Mouse (Mus musculus) hindbrain, embryonic 16.5 days (tissue): Measurements from ENCODE around the gene Nacc1. TPM values are rescaled to one million over a fixed set of nuclear protein-coding genes. Genes with fewer than 3 reads are reported as not detected.
A peak's percentile ranks its signal among the peaks of the same experiment; 100 is the strongest.
"Not testable (repeated sequence)": the region's sequence is repeated elsewhere in the genome, so short reads cannot be mapped to it uniquely, and the experiment has no call there.

Source experiments
- ATAC-seq: fragments of 200-750 bp; cut with Nextera tagmentation; 2 replicates; pipeline ENCODE4 v1.8.0; 2017; ENCODE audit warnings: moderate TSS enrichment, moderate library complexity
- H3K27ac ChIP-seq: fragments of 300-500 bp; sonication (generic); 2 replicates; pipeline ENCODE4 v1.5.1; 2014; ENCODE audit warnings: low read depth, mild to moderate bottlenecking, control low read depth, low read length, moderate library complexity
- H3K27me3 ChIP-seq: fragments of 300-500 bp; sonication (generic); replicated peaks from 2 replicates; pipeline ENCODE4 v1.6.1; 2014; ENCODE audit warnings: low read length; ENCODE audit not compliant: control insufficient read depth, insufficient read depth
- H3K36me3 ChIP-seq: fragments of 300-500 bp; sonication (generic); 2 replicates; pipeline ENCODE4 v1.6.1; 2014; ENCODE audit warnings: mild to moderate bottlenecking, low read length, moderate library complexity, mixed read lengths; ENCODE audit not compliant: control insufficient read depth, insufficient read depth
- H3K4me1 ChIP-seq: fragments of 300-500 bp; sonication (generic); 2 replicates; pipeline ENCODE4 v1.6.1; 2014; ENCODE audit warnings: low read depth, low read length; ENCODE audit not compliant: control insufficient read depth, insufficient read depth
- H3K4me2 ChIP-seq: fragments of 300-500 bp; sonication (generic); 2 replicates; pipeline ENCODE4 v1.6.1; 2014; ENCODE audit warnings: mild to moderate bottlenecking, low read length, control low read depth, moderate library complexity
- H3K4me3 ChIP-seq: fragments of 300-500 bp; sonication (generic); 2 replicates; pipeline ENCODE4 v1.5.1; 2014; ENCODE audit warnings: mild to moderate bottlenecking, low read length, control low read depth, moderate library complexity
- H3K9ac ChIP-seq: fragments of 300-500 bp; sonication (generic); 2 replicates; pipeline ENCODE4 v1.6.1; 2014; ENCODE audit warnings: low read depth, mild to moderate bottlenecking, control low read depth, low read length, moderate library complexity
- H3K9me3 ChIP-seq: fragments of 300-500 bp; sonication (generic); 2 replicates; pipeline ENCODE4 v1.6.1; 2014; ENCODE audit warnings: mild to moderate bottlenecking, low read length, moderate library complexity; ENCODE audit not compliant: control insufficient read depth
- WGBS: fragments of 180-500 bp; shearing (Covaris S2); extraction: QIAGEN DNeasy Blood & Tissue Kit; methylation state at CpG from one replicate; pipeline ENCODE4 v1.1.7; 2014; 5-methylcytosine and 5-hydroxymethylcytosine counted together
- polyA plus RNA-seq: library from polyadenylated mRNA; unstranded; fragments of >200 nt; fragmentation: Nextera tagmentation; extraction: Ambion mirVana; gene quantifications from 2 replicates; pipeline ENCODE4 v1.2.1, GENCODE M21; 2015

Gene Nacc1
- polyA plus RNA-seq, 1 experiment from 2014 or later: 12.4 TPM

DNA sequence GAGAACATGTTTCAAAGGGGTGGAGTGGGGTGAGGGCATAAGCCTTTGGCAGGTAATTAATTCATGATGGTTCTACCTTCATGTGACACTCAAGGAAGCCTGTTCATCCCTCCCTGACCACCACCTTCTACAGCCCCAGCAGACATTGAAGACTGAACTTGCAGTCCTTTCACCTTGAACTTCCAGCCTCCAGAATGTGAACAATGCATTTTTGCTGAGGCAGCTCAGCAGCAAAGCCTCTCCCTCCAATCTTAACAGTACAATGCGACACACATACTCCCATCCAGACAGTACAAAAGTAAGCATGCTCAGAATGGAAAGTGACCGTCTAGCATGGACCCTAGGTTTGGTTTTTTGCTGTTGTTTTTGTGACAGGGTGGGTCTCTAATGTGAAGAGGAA lies 6.2 kb downstream of the Nacc1 start:
- Histone ChIP-seq H3K27ac (no peak overlapping the region), H3K27me3 (no peaks in the 10 kb centered on the region), H3K4me3 (no peak overlapping the region), H3K9me3 (no peaks in the 10 kb centered on the region), H3K36me3 (no peaks in the 10 kb centered on the region; the same call in 1 of the 2 replicates), H3K4me2 (no peak overlapping the region), H3K4me1 (peaks cover 19% of the 10 kb centered on the region), H3K9ac (no peak overlapping the region)
- no peak for ATAC-seq
- 83% methylated on average over 2 of the region's 2 CpGs for WGBS

- whole genome bisulfite sequencing: 95% methylated on average over 5 of the region's 5 CpGs
- H3K27ac ChIP-seq: no peak overlapping the region
- no peak overlapping the region for H3K9ac ChIP-seq
- no peaks in the 10 kb centered on the region; the same call in 1 of the 2 replicates for H3K4me1 ChIP-seq
- no peak overlapping the region for H3K4me3 ChIP-seq
- no peaks in the 10 kb centered on the region for H3K9me3 ChIP-seq
- peaks cover 14% of the 10 kb centered on the region for H3K36me3 ChIP-seq
- no peaks in the 10 kb centered on the region for H3K27me3 ChIP-seq
- no peak for ATAC-seq
- H3K4me2 ChIP-seq: no peak overlapping the region
Observed at GRCm38 (mm10) chr8:84677305-84677704, 10.4 kb downstream of the Nacc1 start.

DNA sequence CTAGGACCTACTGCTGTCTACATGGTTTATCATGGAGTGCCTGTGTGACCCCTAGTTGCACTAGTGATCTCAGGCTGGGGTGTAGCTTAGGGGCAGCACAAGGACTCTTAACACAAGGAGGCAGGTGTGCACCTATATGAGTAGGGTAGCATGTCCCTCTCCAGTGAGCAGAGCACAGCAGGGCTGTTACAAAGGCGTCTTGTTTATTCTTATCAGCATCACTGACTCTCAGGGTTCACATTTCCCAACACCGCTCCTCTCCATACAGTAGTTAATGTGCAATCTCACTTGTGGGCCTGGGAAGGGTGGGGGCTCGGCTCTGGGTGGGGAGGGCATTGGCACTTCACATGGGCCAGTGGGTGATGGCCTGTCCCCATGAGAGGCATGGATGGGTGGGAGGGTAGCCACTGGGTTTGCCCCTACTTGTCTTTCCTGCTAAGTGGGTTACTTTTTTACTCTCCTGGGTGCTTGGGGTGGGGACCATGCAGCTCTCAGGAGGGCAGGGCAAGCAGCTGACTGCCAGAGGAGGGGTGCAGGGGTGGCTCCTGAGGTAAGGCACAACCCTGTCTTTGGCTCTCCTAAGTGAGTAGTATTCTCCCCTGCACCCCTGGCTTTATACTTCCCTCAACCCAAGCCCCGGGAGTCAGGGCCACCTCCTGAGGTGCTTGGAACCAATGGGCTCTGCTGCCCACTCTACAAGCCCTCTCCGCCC lies 17.2 kb downstream of the Nacc1 start:
- WGBS: 91% methylated on average over 4 of the region's 5 CpGs
- ATAC-seq: not testable (repeated sequence)

DNA sequence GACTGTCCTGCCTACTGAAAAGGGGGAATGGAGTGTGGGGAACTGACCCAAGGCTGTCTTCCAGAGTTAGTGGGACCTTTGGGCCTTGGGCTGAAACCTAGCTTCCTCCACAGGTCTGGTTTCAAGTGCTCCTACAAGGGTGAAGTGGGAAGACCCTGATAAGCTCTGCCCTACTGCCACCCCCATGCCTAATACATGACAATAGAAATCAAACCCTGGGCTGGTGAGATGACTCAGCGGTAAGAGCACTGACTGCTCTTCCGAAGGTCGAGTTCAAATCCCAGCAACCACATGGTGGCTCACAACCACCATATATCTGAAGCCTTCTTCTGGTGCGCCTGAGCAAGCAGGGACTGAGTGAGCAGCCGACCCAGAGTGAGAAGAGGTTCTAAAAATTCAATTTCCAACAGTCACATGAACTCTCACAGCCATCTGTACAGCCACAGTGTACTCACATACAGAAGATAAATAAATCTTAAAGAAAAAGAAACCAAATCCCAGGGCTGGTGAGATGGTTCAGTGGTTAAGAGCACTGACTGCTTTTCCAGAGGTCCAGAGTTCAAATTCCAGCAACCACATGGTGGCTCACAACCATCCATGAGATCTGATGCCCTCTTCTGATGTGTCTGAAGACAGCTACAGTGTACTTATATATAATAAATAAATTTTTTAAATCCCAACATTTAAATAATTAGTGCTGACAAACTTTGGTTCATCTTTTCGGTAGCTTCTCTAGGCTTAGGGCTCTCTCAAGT lies 18.8 kb downstream of the Nacc1 start:
- Histone ChIP-seq H3K4me3 (no peak overlapping the region), H3K4me1 (peaks cover 11% of the 10 kb centered on the region), H3K36me3 (peaks cover 4% of the 10 kb centered on the region; the same call in 1 of the 2 replicates), H3K27me3 (no peaks in the 10 kb centered on the region), H3K9me3 (no peaks in the 10 kb centered on the region), H3K27ac (no peak overlapping the region), H3K4me2 (no peak overlapping the region), H3K9ac (no peak overlapping the region)
- no peak for ATAC-seq
- 85% methylated on average over 6 of the region's 6 CpGs for WGBS

More for the DNA sequence above, 17.2 kb downstream of the Nacc1 start:
- peaks cover 13% of the 10 kb centered on the region for H3K36me3 ChIP-seq
- not testable (repeated sequence) for H3K9me3 ChIP-seq, H3K4me2 ChIP-seq, H3K4me1 ChIP-seq, H3K9ac ChIP-seq, H3K27ac ChIP-seq, H3K4me3 ChIP-seq, H3K27me3 ChIP-seq

DNA sequence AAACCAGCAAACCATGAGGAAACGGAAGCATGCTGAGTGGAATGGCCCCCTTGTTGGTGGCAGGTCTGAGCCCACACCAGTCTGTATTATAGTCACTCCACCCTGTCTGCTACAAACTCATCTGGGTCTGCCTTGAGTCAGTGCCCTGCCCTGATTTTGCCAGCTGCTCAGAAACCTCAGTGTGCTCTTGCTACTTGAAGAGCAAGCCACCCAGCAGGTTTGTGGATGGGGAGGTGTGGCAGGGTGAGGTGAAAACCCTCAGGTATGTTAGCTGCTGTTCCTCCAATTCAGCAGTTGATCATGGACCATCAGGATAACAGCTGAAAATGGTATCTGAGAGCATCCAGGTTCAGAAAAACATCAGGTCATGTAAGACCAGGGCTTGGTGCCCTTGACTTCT lies 19.6 kb downstream of the Nacc1 start:
- Histone ChIP-seq H3K4me2 (no peak overlapping the region), H3K9me3 (no peaks in the 10 kb centered on the region), H3K27ac (no peak overlapping the region), H3K4me1 (peaks cover 15% of the 10 kb centered on the region), H3K9ac (no peak overlapping the region), H3K27me3 (no peaks in the 10 kb centered on the region), H3K4me3 (no peak overlapping the region), H3K36me3 (peaks cover 4% of the 10 kb centered on the region; the same call in 1 of the 2 replicates)
- ATAC-seq: no peak
- WGBS: 63% methylated on average over 1 of the region's 1 CpGs

DNA sequence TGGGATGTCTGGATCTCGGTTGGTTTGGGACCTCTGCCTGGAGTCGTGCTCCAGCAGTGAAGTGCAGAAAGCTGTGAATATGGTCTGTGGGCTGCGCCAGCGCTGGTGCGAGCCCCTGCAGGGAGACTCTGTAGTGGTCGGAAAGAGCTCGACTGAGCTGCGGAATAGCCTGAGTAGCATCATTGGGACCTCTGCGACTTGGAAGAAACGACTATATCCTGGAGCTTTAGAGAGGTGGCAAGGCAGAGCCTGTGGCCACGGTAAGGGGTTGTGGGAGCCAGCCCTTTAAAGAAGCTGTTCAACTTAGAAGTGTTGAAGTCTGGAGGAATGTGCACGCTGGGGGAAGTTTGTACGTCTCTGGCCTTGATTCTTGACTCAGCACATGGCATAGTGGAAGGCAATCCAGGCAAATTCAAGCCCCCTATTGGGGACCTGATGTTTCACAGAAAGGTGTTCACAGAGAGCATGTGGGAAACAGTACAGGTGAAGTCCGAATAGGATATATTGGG lies 22.2 kb downstream of the Nacc1 start:
- H3K4me1 ChIP-seq: peaks cover 35% of the 10 kb centered on the region
- no peaks in the 10 kb centered on the region for H3K9me3 ChIP-seq
- H3K9ac ChIP-seq: peak overlapping the region; percentile 74
- peak overlapping the region; percentile 90 for H3K27ac ChIP-seq
- 3% methylated on average over 14 of the region's 14 CpGs for WGBS
- peak; percentile 15 for ATAC-seq
- H3K4me2 ChIP-seq: peak overlapping the region; percentile 79
- 0 out of 2 replicates have a peak, but pooled peaks cover 2% of the 10 kb centered on the region for H3K27me3 ChIP-seq
- H3K4me3 ChIP-seq: peak overlapping the region; percentile 67
- H3K36me3 ChIP-seq: 0 out of 2 replicates have a peak, but pooled peaks cover 4% of the 10 kb centered on the region

DNA sequence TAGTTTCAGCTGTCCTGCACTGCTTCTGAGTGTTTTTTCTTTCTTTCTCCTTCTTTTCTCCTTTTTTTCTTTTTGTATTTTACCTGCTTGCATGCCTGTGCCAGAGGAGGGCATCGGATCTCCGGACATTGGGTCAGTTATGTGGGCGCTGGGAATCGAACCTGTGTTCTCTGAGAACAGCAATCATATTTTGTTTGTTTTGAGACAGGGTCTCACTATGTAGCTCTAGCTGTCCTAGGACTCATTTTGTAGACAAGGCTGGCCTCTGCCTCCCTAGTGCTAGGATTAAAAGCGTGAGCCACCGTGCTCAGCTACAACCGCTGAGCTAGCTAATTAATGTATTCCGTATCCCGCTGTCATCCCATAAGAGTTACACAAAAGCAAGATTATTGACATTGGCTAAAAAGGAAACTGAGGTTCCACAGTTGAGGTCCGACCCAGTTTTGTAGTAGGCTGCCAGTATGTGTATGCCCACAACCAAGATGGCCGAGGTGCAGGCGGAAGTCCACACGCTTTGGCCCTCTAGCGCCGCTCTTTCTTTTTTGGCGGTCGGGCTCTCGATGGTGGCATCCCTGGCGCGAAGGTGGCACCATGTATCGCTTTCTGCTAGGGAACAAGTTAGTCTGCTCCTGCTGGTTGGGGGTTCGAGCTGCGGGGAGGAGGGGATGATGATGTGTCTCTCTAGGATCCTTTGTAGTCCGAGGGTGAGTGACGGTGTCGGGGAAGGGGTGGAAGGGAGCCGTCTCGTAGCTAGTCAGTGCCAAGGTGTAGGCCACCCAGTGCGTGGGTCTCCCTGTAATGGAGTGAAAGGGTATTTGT lies 22.9 kb downstream of the Nacc1 start:
- Histone ChIP-seq H3K4me3 (peak overlapping the region; percentile 67), H3K4me2 (peak overlapping the region; percentile 79), H3K9me3 (no peaks in the 10 kb centered on the region), H3K9ac (peak overlapping the region; percentile 74), H3K27ac (peak overlapping the region; percentile 90), H3K27me3 (0 out of 2 replicates have a peak, but pooled peaks cover 2% of the 10 kb centered on the region), H3K4me1 (peaks cover 41% of the 10 kb centered on the region), H3K36me3 (0 out of 2 replicates have a peak, but pooled peaks cover 4% of the 10 kb centered on the region)
- WGBS: under 1% methylated on average over 29 of the region's 29 CpGs
- ATAC-seq: peak; percentile 67

DNA sequence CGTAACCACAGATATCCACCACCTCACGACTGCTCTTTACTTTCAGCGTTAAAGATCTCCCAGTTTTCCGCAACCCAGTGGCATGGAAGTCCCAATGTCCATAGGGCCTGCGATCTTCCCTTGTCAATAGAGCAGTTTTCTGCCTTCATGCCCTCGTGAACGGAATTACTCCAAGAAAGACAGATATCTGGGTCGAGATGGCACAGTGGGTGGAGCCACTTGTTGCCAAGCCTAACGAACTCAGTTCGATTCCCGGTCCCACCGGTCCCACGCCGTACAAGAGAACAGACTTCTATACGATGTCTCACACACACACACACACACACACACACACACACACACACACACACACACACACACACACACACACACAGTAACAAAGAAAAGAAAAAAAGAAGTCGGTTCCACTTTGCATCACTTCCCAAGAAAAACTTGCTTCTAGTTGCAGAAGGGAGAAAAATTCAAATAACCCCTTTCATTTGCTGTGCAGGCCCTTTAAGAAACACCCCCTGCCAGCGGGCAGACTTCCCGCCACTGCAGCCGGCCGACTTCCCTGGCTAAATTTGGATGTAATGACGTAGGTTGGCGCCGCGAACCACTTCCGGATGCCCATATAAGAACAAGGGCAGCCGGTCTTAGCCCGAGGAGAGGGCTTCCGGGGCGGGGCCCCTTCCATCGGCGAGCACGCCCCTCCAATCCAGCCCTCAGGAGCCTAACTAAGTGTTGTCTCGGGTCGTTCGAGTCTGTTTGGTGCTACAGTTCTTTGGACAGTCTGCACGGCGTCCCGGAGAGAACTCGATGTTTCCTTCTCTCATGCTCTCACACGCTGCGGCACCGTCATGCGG lies 24.0 kb downstream of the Nacc1 start:
- peak overlapping the region; percentile 90 for H3K27ac ChIP-seq

More for the DNA sequence above, 24.0 kb downstream of the Nacc1 start:
- Histone ChIP-seq H3K4me3 (peak overlapping the region; percentile 67), H3K27me3 (0 out of 2 replicates have a peak, but pooled peaks cover 2% of the 10 kb centered on the region), H3K4me2 (peak overlapping the region; percentile 79), H3K9me3 (no peaks in the 10 kb centered on the region), H3K36me3 (0 out of 2 replicates have a peak, but pooled peaks cover 2% of the 10 kb centered on the region), H3K4me1 (peaks cover 43% of the 10 kb centered on the region), H3K9ac (peak overlapping the region; percentile 74)
- ATAC-seq: peak; percentile 83
- 3% methylated on average over 43 of the region's 43 CpGs for WGBS
